Mouse (Mus musculus): Measurements from ENCODE around the gene Ftsj1.

Ftsj1 gene

GRCm38 (mm10) chrX:8252334-8253285, at the start of gene Ftsj1:
Ftsj1 (minus strand) TSS chrX:8252406.
- peak; percentile 88 for DNase-seq

GRCm38 (mm10) chrX:8288621-8289020, 36.4 kb upstream of the Ftsj1 start:
- no peak for DNase-seq

GRCm38 (mm10) chrX:8274056-8274455, 21.9 kb upstream of the Ftsj1 start:
- DNase-seq = no peak

GRCm38 (mm10) chrX:8272000-8272399, 19.8 kb upstream of the Ftsj1 start:
- peak; percentile 80 for DNase-seq

GRCm38 (mm10) chrX:8271083-8271820, 19.0 kb upstream of the Ftsj1 start, which contains the start of gene Slc38a5:
Slc38a5 (plus strand) TSS chrX:8271133.
- DNase-seq = peak; percentile 70

GRCm38 (mm10) chrX:8264222-8264621, 12.0 kb upstream of the Ftsj1 start:
- peak; percentile 62 for DNase-seq

GRCm38 (mm10) chrX:8263156-8263804, 11.1 kb upstream of the Ftsj1 start:
- DNase-seq = no peak

- no peak for DNase-seq
Measured at GRCm38 (mm10) chrX:8259478-8259877, 7.3 kb upstream of the Ftsj1 start.

GRCm38 (mm10) chrX:8255807-8256206, 3.6 kb upstream of the Ftsj1 start:
- no peak for DNase-seq

- DNase-seq = no peak
Measured at GRCm38 (mm10) chrX:8253711-8254110, 1.5 kb upstream of the Ftsj1 start.

GRCm38 (mm10) chrX:8251789-8252333, 345 bp downstream of the Ftsj1 start:
- DNase-seq = peak; percentile 12

GRCm38 (mm10) chrX:8248542-8249120, 3.6 kb downstream of the Ftsj1 start:
- DNase-seq = no peak

GRCm38 (mm10) chrX:8247680-8248079, 4.5 kb downstream of the Ftsj1 start:
- DNase-seq = no peak

- no peak for DNase-seq
Measured at GRCm38 (mm10) chrX:8238804-8239395, 13.3 kb downstream of the Ftsj1 start.

- DNase-seq = no peak
Measured at GRCm38 (mm10) chrX:8236704-8237103, 15.5 kb downstream of the Ftsj1 start.

GRCm38 (mm10) chrX:8233602-8234001, 18.6 kb downstream of the Ftsj1 start:
- DNase-seq = no peak

- DNase-seq = peak; percentile 52
Measured at GRCm38 (mm10) chrX:8230272-8230671, 21.9 kb downstream of the Ftsj1 start.

- DNase-seq = no peak
Measured at GRCm38 (mm10) chrX:8223473-8223872, 28.7 kb downstream of the Ftsj1 start.

GRCm38 (mm10) chrX:8222678-8223421, 29.4 kb downstream of the Ftsj1 start:
- no peak for DNase-seq

- DNase-seq = no peak
Measured at GRCm38 (mm10) chrX:8222296-8222677, 29.9 kb downstream of the Ftsj1 start.

GRCm38 (mm10) chrX:8219651-8220050, 32.6 kb downstream of the Ftsj1 start:
- no peak for DNase-seq
